9 mouse cellular contexts compared by ENCODE assay signal in the genomic region with DNA sequence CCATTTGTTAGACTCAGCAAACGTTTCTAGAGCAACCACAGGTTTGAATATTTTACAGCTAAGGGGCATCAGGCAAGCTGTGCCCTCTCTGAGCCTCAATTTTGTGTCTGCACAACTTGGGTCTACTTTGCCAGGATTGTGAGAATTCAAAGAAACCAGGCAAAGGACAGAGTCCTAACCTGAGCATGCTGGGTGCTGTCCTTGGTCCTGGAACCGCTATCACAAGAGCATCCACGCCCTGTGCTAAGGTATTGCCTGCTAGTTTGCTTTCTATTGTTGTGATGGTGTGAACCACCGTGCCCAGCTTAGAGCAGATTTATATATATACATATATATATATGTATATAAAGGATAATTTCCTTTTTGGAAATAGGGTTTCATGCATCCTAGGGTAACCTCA. TPM values are rescaled to one million over a fixed set of nuclear protein-coding genes. Genes with fewer than 3 reads are reported as not detected.
DNase-seq lines count a peak whose midpoint lies in the region; ATAC-seq lines count a peak whose summit lies in the region.
"Had no signal": no experiment of that assay in that cellular context is flagged by ENCODE, and none has a peak within 500 bp of the region (broad histone marks: within the 10 kb centered on the region; RNA-seq: fewer than 3 reads in every experiment).

No protein-coding gene starts in this region.

- no peaks in the 10 kb centered on the region for H3K9me3 ChIP-seq in heart, embryonic 11.5 days (replicated peaks; ENCODE audit: control insufficient read depth, low read length)
- no peaks in the 10 kb centered on the region for H3K9me3 ChIP-seq in embryonic facial prominence, embryonic 10.5 days
- H3K9me3 ChIP-seq in midbrain, embryonic 16.5 days (replicated peaks; ENCODE audit: control insufficient read depth, low read length, poor library complexity, severe bottlenecking) = no peaks in the 10 kb centered on the region
- H3K9me3 ChIP-seq: neural tube, embryonic 12.5 days had no signal

- DNase-seq in heart, postnatal 14 days = peak; percentile 31 to 60
- DNase-seq in ES-CJ7 (ENCODE audit: low read depth, low spot score) = peak; percentile 66
- DNase-seq in embryonic facial prominence, embryonic 10.5 days (ENCODE audit: low spot score) = peak; percentile 76
- DNase-seq in lung, postnatal 14 days = peak; percentile 56
- DNase-seq in T-cell, adult 2 months (ENCODE audit: low spot score) = no peak
- DNase-seq in spleen, postnatal 14 days (ENCODE audit: low spot score in 2 of 2) = no peak

- no peak for ATAC-seq in heart, embryonic 11.5 days (replicated peaks; ENCODE audit: insufficient number of reproducible peaks, low FRiP score, low TSS enrichment)
- ATAC-seq in midbrain, embryonic 16.5 days = no peak

- H3K4me3 ChIP-seq in heart, embryonic 11.5 days (ENCODE audit: low read depth, low read length) = no peak overlapping the region
- no peak overlapping the region for H3K4me3 ChIP-seq in embryonic facial prominence, embryonic 10.5 days
- no peak overlapping the region for H3K4me3 ChIP-seq in midbrain, embryonic 16.5 days (ENCODE audit: low read depth, low read length)
- H3K4me3 ChIP-seq: neural tube, embryonic 12.5 days had no signal

- no peak overlapping the region for H3K9ac ChIP-seq in heart, embryonic 11.5 days (ENCODE audit: low read depth, low read length)
- H3K9ac ChIP-seq in midbrain, embryonic 16.5 days (ENCODE audit: low read depth, low read length) = no peak overlapping the region
- H3K9ac ChIP-seq: neural tube, embryonic 12.5 days had no signal

- peaks cover 76% of the 10 kb centered on the region for H3K27me3 ChIP-seq in heart, embryonic 11.5 days (ENCODE audit: control insufficient read depth, insufficient read depth, low read length)
- peaks cover 93% of the 10 kb centered on the region for H3K27me3 ChIP-seq in embryonic facial prominence, embryonic 10.5 days (replicated peaks; ENCODE audit: low read depth, poor library complexity, severe bottlenecking)
- H3K27me3 ChIP-seq in midbrain, embryonic 16.5 days (ENCODE audit: control insufficient read depth, insufficient read depth, low read depth, low read length) = peaks cover 10% of the 10 kb centered on the region; the same call in 1 of the 2 replicates

- H3K4me2 ChIP-seq in heart, embryonic 11.5 days = no peak overlapping the region
- no peak overlapping the region for H3K4me2 ChIP-seq in midbrain, embryonic 16.5 days (ENCODE audit: low read length)
- H3K4me2 ChIP-seq: neural tube, embryonic 12.5 days had no signal

- intact Hi-C loops in heart, postnatal 14 days (cut with DNase I) = no loop called here

- 9% methylated on average over 4 of the region's 4 CpGs for WGBS in heart, embryonic 11.5 days (ENCODE audit: insufficient replicate concordance)
- WGBS in embryonic facial prominence, embryonic 10.5 days = 8% methylated on average over 4 of the region's 4 CpGs
- WGBS in midbrain, embryonic 16.5 days = 20% methylated on average over 4 of the region's 4 CpGs

- peaks cover 4% of the 10 kb centered on the region for H3K4me1 ChIP-seq in heart, embryonic 11.5 days (ENCODE audit: control insufficient read depth, insufficient read depth, low read length)
- peaks cover 25% of the 10 kb centered on the region for H3K4me1 ChIP-seq in embryonic facial prominence, embryonic 10.5 days
- H3K4me1 ChIP-seq in midbrain, embryonic 16.5 days (ENCODE audit: control insufficient read depth, insufficient read depth, low read length) = peaks cover 18% of the 10 kb centered on the region

- no peak overlapping the region for H3K27ac ChIP-seq in heart, embryonic 11.5 days (ENCODE audit: low read depth, low read length)
- H3K27ac ChIP-seq in embryonic facial prominence, embryonic 10.5 days (replicated peaks) = no peak overlapping the region
- no peak overlapping the region for H3K27ac ChIP-seq in midbrain, embryonic 16.5 days (ENCODE audit: low read length)
- H3K27ac ChIP-seq: neural tube, embryonic 12.5 days had no signal

- no peaks in the 10 kb centered on the region for H3K36me3 ChIP-seq in heart, embryonic 11.5 days (ENCODE audit: control insufficient read depth, insufficient read depth, low read length)
- no peaks in the 10 kb centered on the region for H3K36me3 ChIP-seq in embryonic facial prominence, embryonic 10.5 days (replicated peaks)
- H3K36me3 ChIP-seq in midbrain, embryonic 16.5 days (ENCODE audit: control insufficient read depth, insufficient read depth, low read length) = no peaks in the 10 kb centered on the region
- H3K36me3 ChIP-seq: neural tube, embryonic 12.5 days had no signal

RNA-seq across cellular contexts. Expression of a gene that starts 3.9 kb away (rescaled TPM):
- total RNA-seq in heart, postnatal 14 days (2021) = under 1 TPM; 0.60 to 0.63 TPM
- polyA plus RNA-seq in heart, embryonic 11.5 days (2014; fragmentation: Nextera tagmentation; extraction: Ambion mirVana) = 2.5 and 2.6 TPM in 2 replicates
- 2.1 and 2.2 TPM in 2 replicates for polyA plus RNA-seq in embryonic facial prominence, embryonic 10.5 days (2016; fragmentation: Nextera tagmentation; extraction: Ambion mirVana)
- 14.1 and 16.3 TPM in 2 replicates for polyA plus RNA-seq in midbrain, embryonic 16.5 days (2015; fragmentation: Nextera tagmentation; extraction: Ambion mirVana)

Comparison
In these comparisons a context has a peak if more than half of its experiments do, and no peak if none do; other contexts are left out.
1. DNase-seq: peak in heart, postnatal 14 days (2 of 2), ES-CJ7 (single experiment), embryonic facial prominence, embryonic 10.5 days (single experiment) and lung, postnatal 14 days (single experiment); none in T-cell, adult 2 months (single experiment) and spleen, postnatal 14 days (0 of 2).